Mouse (Mus musculus) v-Abl transformed pro-B cells (cell line): ENCODE data around the gene Rasl10b.

Experiments used
- in situ Hi-C, 2 experiments: fragments of 400-800 bp; cut with MboI; formaldehyde crosslinking; loops; one replicate each; pipeline ENCODE4 v1.15.1; 2025; ENCODE audit not compliant: unreplicated experiment in 2 of 2

Gene Rasl10b

GRCm38 (mm10) chr11:83457912-83458601, 49.1 kb downstream of the Rasl10b start:
- in situ Hi-C loops, result no loop called here

- in situ Hi-C loops, result no loop called here
Measured at GRCm38 (mm10) chr11:83461462-83462027, 52.6 kb downstream of the Rasl10b start.

- in situ Hi-C loops, result no loop called here
Measured at GRCm38 (mm10) chr11:83462711-83463244, 53.8 kb downstream of the Rasl10b start, which contains the start of gene Mmp28. Gene Mmp28, minus strand, starts transcription at chr11:83463071.

GRCm38 (mm10) chr11:83465976-83466375, 57.0 kb downstream of the Rasl10b start:
- in situ Hi-C loops, result no loop called here

- in situ Hi-C loops, result no loop called here
Measured at GRCm38 (mm10) chr11:83467120-83467652, 58.2 kb downstream of the Rasl10b start.

- in situ Hi-C loops, result no loop called here
Measured at GRCm38 (mm10) chr11:83468765-83469164, 59.8 kb downstream of the Rasl10b start.
